Mouse (Mus musculus): Measurements from ENCODE around the gene 2610301B20Rik.

- TF ChIP-seq POLR2A (IDR thresholded peaks at IDR 0.05; ENCODE audit: borderline replicate concordance, low read depth, low read length) (no peak), CTCF (IDR thresholded peaks at IDR 0.05; ENCODE audit: low read depth, low read length) (no peak)
Observed at GRCm38 (mm10) chr4:10920622-10921021, 46.3 kb downstream of the 2610301B20Rik start.
